Mouse (Mus musculus) common myeloid progenitor, adult 5-6 weeks (primary cell): Measurements from ENCODE around the gene Mcm3. TPM values are rescaled to one million over a fixed set of nuclear protein-coding genes. Genes with fewer than 3 reads are reported as not detected.
A peak's percentile ranks its signal among the peaks of the same experiment; 100 is the strongest.

Experiments used
- ATAC-seq: replicated peaks from 2 replicates; pipeline ENCODE4 v1.8.0; 2016; ENCODE audit warnings: low read depth, mild to moderate bottlenecking, moderate TSS enrichment, inconsistent platforms; ENCODE audit not compliant: poor library complexity, severe bottlenecking
- total RNA-seq: library from RNA; stranded (forward); fragments of 200-1000, 187-1606 nt; gene quantifications from 2 replicates; pipeline ENCODE4 v1.2.3, GENCODE M21; 2017

Mcm3 gene
- 279 and 306 TPM in 2 replicates for total RNA-seq

DNA sequence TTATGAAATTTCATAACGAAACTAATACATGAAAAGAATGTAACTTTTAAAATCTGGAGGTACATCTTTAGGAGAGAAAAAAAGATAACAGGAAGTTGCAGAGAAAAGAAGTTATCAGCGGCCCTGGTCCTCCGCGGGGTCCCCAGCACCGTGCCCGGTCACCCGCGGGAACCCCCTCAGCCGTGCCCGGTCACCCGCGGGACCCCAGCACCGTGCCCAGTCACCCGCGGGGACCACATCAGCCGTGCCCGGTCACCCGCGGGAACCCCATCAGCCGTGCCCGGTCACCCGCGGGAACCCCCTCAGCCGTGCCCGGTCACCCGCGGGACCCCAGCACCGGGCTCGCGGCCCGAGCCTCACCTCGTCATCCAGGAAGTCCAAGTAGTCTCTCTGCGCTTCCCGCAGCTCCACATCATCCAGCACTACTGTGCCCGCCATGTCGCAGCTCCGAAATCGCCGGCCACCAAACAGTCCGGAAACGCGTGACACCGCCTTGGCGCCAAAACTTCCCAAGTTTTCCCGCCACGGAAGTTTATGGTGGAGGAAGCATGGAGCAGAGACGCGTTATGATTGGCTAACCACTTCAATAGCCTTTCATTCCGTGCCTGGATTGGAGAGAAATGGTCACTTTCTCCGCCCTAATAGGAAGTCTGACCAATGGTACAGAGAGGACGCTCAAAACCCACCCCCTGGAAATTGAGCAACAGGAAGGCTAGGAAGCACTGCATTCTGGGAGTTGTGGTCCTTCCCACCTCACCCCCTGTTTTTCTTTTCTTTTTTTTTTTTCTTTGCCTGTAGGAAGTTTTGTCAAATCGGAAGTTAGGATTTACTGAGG is at the start of gene Mcm3:
Gene Mcm3 (minus strand): TSS at position 542 of the 835 bp plus-strand sequence.
- peak; percentile 98 for ATAC-seq

DNA sequence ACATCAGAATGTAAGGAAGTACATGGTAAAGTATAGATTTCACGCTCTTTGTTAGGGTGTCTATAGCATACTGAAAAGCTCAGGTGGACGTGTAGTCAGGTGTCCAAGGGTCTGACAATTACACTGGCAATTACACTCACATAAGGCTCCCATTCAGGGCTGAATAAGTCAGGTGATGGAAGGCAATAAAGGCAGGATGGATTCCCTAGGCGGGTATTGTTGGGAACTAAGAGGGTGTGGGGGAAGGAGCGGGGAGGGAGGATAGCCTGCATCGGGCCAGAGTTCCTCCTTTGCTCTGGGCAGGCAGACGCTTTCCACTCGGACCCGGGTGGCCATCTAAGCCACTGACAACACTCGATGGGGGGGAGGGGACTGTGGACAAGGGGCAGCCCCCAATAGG is 47.9 kb upstream of the Mcm3 start:
- no peak for ATAC-seq

- no peak for ATAC-seq
Measured at GRCm38 (mm10) chr1:20867241-20867902, 47.3 kb upstream of the Mcm3 start.

GRCm38 (mm10) chr1:20863452-20864172 is 43.5 kb upstream of the Mcm3 start:
- ATAC-seq = no peak

GRCm38 (mm10) chr1:20861865-20862264 is 41.8 kb upstream of the Mcm3 start:
- no peak for ATAC-seq

DNA sequence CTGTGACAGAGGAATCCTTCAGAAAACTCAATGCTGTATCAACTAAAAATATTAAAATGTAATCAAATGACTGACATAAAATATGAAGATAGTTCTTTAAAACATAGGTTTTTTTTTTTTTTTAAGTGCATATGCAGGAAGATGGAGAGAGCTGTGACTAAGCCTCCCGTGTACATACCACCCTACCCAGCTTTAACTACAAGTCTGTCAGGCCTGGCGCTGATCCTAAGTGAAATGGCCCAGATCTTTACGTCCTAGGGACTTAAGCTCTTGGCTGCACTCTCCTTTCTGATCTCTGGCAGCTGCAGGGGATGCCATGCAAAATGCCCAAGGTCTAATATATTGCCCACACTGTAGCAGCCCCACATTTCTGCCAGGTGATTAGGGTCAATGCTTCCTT is 40.7 kb upstream of the Mcm3 start:
- no peak for ATAC-seq

GRCm38 (mm10) chr1:20856924-20857902 is 37.1 kb upstream of the Mcm3 start:
- ATAC-seq = no peak

- no peak for ATAC-seq
Measured at GRCm38 (mm10) chr1:20839911-20840310, 19.8 kb upstream of the Mcm3 start.

- no peak for ATAC-seq
Measured at GRCm38 (mm10) chr1:20836551-20837125, 16.5 kb upstream of the Mcm3 start.

DNA sequence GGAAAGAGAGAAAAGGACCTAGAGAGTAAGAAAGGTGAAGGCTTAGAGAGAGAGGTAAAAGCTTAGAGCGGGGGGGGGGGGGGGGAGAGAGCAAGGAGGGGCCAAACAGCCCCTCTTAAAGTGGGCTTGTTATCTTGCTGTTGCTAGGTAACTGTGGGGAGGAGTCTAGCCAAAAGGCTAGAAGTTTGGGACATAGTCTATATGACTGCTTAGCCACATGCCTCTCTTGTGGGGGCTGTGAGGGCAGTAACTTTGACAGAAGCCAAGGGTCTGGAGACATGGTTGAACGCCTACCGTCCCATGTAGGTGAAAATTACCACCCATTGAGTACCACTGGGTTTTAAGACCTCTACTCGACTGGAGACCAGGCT is 13.0 kb upstream of the Mcm3 start:
- ATAC-seq = no peak

DNA sequence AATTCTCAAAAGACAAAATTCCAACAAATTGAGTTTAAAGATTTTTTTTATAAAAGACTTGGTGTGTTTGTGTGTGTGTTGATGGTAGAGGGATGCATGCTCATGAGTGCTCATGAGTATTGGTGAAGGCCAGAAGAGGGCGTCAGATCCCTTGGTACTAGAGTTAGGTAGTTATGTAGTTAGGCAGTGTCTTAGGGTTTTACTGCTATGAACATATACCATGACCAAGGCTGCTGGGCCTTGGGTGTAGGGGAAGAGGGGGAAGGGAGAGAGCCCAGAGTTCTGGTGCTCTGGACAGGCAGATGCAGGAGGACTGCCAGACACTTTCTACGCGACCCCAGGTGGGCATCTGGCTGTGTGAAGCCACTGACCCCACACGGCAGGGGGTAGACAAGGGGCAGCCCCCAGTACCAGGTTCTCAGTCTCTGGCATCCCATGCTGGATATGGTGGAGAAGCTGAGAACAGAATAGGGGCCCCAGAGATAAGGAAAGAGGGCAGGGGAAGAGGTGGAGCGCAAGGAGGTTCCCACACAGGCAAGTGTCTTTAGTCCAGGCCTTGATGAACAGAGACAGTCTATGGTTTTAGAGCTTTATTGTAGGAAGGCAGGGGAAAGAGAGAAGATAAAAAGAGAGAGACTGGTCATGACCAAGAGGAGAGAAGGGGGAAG is 12.5 kb upstream of the Mcm3 start:
- ATAC-seq = peak; percentile 54

DNA sequence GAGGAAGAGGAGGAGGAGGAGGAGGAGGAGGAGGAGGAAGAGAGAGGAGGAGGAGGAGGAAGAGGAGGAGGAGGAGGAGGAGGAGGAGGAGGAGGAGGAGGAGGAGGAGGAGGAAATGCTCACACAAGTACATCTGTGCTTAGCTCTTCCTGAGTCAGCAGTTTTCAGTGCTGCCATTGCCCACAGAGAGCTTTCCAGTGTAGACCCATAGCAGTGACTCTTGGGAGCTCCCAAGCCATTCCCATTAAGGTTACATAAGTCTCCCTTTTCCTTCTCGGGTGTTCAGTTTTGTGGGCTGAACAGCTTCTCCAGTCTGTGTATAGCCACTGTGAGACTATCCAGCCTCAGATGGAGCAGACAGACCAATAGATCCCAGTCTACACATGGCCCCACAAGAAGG is 10.4 kb upstream of the Mcm3 start:
- ATAC-seq = no peak

GRCm38 (mm10) chr1:20828061-20828460 is 7.9 kb upstream of the Mcm3 start:
- ATAC-seq = peak; percentile 54; the same call in 1 of the 2 replicates

DNA sequence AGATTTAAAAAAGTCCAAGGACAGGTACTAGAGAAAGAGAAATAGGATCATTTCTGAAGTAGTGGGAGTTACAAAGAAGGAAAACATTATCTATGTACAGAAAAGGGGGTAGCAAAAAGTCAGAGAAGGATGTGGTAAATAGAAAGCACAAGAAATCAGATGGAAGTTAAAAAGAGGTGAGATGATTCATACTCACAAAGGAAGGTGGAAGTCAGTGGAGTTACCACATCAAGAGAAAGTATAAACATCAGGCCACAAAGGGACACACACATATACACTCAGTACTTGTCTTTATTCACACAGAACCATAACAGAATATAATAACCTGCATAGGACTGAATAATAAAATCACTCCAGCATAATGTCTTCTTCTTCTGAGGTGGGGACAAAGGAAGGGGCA is 4.9 kb upstream of the Mcm3 start:
- ATAC-seq = no peak

- no peak for ATAC-seq
Measured at GRCm38 (mm10) chr1:20823906-20824305, 3.8 kb upstream of the Mcm3 start.

GRCm38 (mm10) chr1:20823471-20823870 is 3.4 kb upstream of the Mcm3 start:
- no peak for ATAC-seq

GRCm38 (mm10) chr1:20820959-20821358 is 847 bp upstream of the Mcm3 start:
- ATAC-seq = no peak

DNA sequence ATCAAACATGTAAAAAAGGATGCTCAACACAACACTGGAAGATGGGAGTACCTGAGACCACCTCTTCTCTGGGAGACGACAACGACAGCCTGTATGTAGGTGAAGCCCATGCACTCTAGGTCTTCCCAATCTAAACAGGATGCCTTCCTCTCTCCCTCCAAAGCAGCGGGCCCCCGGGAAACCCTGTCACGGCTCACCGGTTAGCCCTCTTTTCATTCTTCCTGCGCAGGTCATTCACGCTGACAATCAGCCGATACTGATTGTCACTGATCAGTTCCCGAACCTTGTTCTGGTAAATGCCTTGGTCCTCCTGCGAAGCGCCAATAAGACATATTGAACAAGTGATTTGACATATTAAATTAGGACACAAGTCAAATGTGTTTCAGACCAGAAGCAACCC is 2.5 kb downstream of the Mcm3 start:
- ATAC-seq = no peak

DNA sequence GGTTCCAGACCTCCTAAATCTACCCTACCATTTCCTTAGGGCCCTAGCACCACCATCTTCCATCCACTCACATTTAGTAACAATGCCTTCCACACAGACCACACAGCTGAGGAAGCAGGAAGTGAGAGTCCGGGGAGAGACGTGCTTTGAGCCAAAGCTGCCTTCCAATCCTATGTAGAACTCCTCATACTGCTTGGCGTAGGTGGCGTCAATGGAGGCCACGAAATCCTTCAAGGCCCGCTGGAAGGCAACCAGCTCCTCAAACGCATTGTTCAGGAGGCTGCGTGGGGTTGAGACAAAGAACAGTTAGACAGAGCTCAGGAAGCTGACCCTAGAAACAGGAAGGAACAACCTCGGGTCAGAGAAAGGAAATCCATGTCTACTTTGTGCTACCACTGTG is 2.9 kb downstream of the Mcm3 start:
- no peak; the same call in 1 of the 2 replicates for ATAC-seq
